Mouse (Mus musculus) forebrain, embryonic 16.5 days (tissue): Measurements from ENCODE around the gene Mcf2. TPM values are rescaled to one million over a fixed set of nuclear protein-coding genes. Genes with fewer than 3 reads are reported as not detected.

Experiments
- ATAC-seq: fragments of 200-750 bp; cut with Nextera tagmentation; 2 replicates; pipeline ENCODE4 v1.8.0; 2017; ENCODE audit warnings: mild to moderate bottlenecking, moderate library complexity
- H3K27ac ChIP-seq: fragments of 300-500 bp; sonication (generic); 2 replicates; pipeline ENCODE4 v1.5.1; 2014; ENCODE audit warnings: low read length, control low read depth
- H3K27me3 ChIP-seq: fragments of 300-500 bp; sonication (generic); replicated peaks from 2 replicates; pipeline ENCODE4 v1.6.1; 2014; ENCODE audit warnings: low read length; ENCODE audit not compliant: control insufficient read depth, insufficient read depth
- H3K36me3 ChIP-seq: fragments of 300-500 bp; sonication (generic); 2 replicates; pipeline ENCODE4 v1.6.1; 2014; ENCODE audit not compliant: control insufficient read depth, insufficient read depth
- H3K4me1 ChIP-seq: fragments of 300-500 bp; sonication (generic); replicated peaks from 2 replicates; pipeline ENCODE4 v1.6.1; 2014; ENCODE audit warnings: low read length; ENCODE audit not compliant: control insufficient read depth, insufficient read depth
- H3K4me2 ChIP-seq: fragments of 300-500 bp; sonication (generic); 2 replicates; pipeline ENCODE4 v1.6.1; 2014; ENCODE audit warnings: mild to moderate bottlenecking, low read length, control low read depth
- H3K4me3 ChIP-seq: fragments of 300-500 bp; sonication (generic); replicated peaks from 2 replicates; pipeline ENCODE4 v1.5.1; 2014; ENCODE audit warnings: mild to moderate bottlenecking, low read length, control low read depth
- H3K9ac ChIP-seq: fragments of 300-500 bp; sonication (generic); replicated peaks from 2 replicates; pipeline ENCODE4 v1.6.1; 2014; ENCODE audit warnings: low read depth, low read length, control low read depth
- H3K9me3 ChIP-seq: fragments of 300-500 bp; sonication (generic); 2 replicates; pipeline ENCODE4 v1.6.1; 2016; ENCODE audit warnings: low read length; ENCODE audit not compliant: control insufficient read depth
- WGBS: fragments of 180-500 bp; shearing (Covaris S2); extraction: QIAGEN DNeasy Blood & Tissue Kit; methylation state at CpG from one replicate; pipeline ENCODE4 v1.1.7; 2014; 5-methylcytosine and 5-hydroxymethylcytosine counted together
- polyA plus RNA-seq: library from polyadenylated mRNA; unstranded; fragments of >200 nt; fragmentation: Nextera tagmentation; extraction: Ambion mirVana; gene quantifications from 2 replicates; pipeline ENCODE4 v1.2.1, GENCODE M21; 2015

Mcf2 gene
- polyA plus RNA-seq, 1 experiment from 2014 or later: 2.3 TPM

DNA sequence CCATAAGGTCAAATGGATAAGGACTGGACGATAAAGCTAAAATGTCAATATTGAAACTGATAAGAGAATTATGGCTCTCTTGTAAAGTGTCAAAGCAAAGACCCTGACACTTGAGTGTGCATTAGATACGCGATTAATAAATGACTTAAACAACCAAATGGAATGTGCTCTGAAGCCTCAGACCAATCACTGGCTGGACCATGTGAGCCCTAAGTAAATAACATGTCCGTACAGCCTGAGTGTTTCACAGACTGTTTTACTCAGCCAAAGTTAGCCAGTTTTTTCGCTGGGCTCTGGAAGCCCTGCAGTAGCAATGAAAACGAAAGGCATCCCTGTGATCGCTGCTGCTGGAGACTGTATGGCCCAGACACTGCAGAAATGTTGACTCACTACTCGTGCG, 123.7 kb downstream of the Mcf2 start:
- no peak overlapping the region for H3K27ac ChIP-seq
- H3K4me2 ChIP-seq: no peak overlapping the region
- 92% methylated on average over 9 of the region's 9 CpGs for WGBS
- no peak overlapping the region for H3K4me3 ChIP-seq
- no peaks in the 10 kb centered on the region for H3K4me1 ChIP-seq
- H3K27me3 ChIP-seq: no peaks in the 10 kb centered on the region
- H3K36me3 ChIP-seq: no peaks in the 10 kb centered on the region
- H3K9me3 ChIP-seq: no peaks in the 10 kb centered on the region
- no peak for ATAC-seq
- no peak overlapping the region for H3K9ac ChIP-seq

DNA sequence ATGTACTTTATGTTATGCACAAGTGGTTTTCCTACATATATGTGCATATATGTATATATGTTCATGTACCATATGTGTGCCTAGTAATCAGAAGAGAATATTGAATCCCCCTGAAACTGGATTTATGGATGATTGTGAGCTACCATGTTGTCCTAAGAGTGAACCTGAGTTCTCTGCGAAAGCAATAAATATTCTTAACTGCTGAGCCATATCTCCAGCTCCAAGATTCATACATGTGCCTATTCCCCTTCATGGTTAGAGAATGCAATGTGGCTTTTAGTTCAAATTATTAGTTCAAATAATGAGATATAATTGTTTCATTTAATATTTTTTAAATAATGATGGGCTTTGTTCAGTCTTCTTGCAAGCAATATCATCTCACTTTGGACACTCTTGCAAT, 124.1 kb downstream of the Mcf2 start:
- H3K4me3 ChIP-seq: no peak overlapping the region
- no peak overlapping the region for H3K9ac ChIP-seq
- no peaks in the 10 kb centered on the region for H3K36me3 ChIP-seq
- no peak overlapping the region for H3K27ac ChIP-seq
- H3K9me3 ChIP-seq: no peaks in the 10 kb centered on the region
- no peaks in the 10 kb centered on the region for H3K27me3 ChIP-seq
- WGBS: 91% methylated on average over 1 of the region's 1 CpGs
- ATAC-seq: no peak
- H3K4me1 ChIP-seq: no peaks in the 10 kb centered on the region
- H3K4me2 ChIP-seq: no peak overlapping the region

DNA sequence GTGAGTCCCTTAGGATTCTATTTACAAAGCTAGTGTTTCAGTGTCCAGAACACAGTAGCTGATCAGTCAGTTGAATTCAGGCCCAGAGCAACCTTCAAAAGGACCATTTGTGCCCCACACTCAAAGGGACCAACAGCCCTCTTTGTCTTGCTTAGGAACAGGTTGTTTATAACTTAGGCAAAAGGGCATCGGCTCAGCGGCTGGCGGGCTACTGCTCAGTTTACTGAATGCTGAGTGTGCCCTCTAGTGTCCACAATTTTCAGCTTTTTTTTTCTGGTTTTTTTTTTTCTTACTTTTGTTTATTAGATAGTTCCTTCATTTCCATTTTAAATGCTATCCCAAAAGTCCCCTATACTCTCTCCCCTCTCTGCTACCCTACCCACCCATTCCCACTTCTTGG, 152.2 kb downstream of the Mcf2 start:
- no peaks in the 10 kb centered on the region for H3K9me3 ChIP-seq
- H3K27me3 ChIP-seq: no peaks in the 10 kb centered on the region
- H3K4me3 ChIP-seq: no peak overlapping the region
- WGBS: 12% methylated on average over 3 of the region's 3 CpGs
- 0 out of 2 replicates have a peak, but pooled peaks have one; percentile 47 for ATAC-seq
- no peak overlapping the region for H3K9ac ChIP-seq
- H3K4me1 ChIP-seq: no peaks in the 10 kb centered on the region
- H3K36me3 ChIP-seq: no peaks in the 10 kb centered on the region
- H3K4me2 ChIP-seq: no peak overlapping the region
- H3K27ac ChIP-seq: no peak overlapping the region

DNA sequence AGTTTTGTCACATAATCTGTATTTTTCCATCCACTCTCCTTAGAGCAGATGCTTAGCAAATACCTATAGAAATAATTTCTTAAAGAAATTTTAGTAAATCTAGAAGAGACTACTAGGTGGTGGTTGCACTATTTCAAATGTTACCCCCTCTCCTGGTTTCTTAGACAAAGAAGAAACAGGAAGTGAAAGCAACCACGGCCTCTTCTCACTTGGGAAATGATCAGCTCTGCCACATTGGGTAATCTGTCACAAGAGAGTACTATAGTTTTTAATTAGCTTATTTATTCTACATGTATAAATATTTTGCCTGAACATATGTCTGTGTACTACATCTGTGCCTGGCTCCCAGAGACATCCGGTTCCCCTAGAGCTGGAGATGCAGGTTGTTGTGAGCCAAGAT, 157.3 kb downstream of the Mcf2 start:
- ATAC-seq: no peak
- Histone ChIP-seq H3K9me3 (no peaks in the 10 kb centered on the region), H3K9ac (no peak overlapping the region), H3K4me2 (no peak overlapping the region), H3K36me3 (no peaks in the 10 kb centered on the region), H3K4me3 (no peak overlapping the region), H3K27ac (no peak overlapping the region), H3K27me3 (no peaks in the 10 kb centered on the region), H3K4me1 (no peaks in the 10 kb centered on the region)
- WGBS: 59% methylated on average over 2 of the region's 2 CpGs

DNA sequence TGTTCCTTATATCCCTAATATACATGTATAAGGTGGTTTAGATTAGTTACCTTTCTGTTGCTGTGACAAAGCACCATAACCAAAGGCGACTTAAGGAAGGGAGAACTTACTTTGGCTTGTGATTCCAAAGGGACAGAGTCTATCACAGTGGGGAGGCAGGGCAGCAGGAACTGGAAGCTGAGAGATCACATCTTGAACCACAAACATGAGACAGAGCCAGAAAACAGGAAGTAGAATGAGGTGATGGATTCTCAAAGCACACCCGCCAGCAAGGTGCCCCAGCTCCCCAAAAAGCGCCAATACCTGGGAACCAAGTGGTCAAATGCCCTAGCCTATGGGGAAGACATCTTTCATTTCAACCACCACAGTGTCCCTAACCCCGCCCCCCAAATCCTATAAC, 157.9 kb downstream of the Mcf2 start:
- WGBS: 86% methylated on average over 4 of the region's 4 CpGs

DNA sequence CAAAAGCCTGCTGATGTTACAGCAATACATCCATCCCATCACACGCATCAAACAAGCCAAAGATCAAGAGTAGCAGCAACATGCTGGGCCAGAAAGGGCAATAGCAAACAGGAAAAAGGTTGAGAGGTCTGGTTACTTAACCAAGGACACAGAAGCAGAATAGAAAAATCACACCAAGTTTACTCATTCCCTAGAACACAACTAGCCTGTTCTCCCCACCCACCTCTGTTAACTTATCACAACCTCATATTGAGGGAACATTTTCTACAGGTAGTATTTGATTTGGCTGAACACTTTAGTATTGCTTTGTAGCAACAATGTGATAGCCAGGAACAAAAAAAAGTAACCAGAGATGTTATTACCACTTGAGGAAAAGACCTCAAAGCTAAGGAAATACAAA, 164.3 kb downstream of the Mcf2 start:
- Histone ChIP-seq H3K4me2 (no peak overlapping the region), H3K9me3 (no peaks in the 10 kb centered on the region), H3K4me1 (no peaks in the 10 kb centered on the region), H3K27ac (no peak overlapping the region), H3K4me3 (no peak overlapping the region), H3K36me3 (no peaks in the 10 kb centered on the region), H3K27me3 (no peaks in the 10 kb centered on the region), H3K9ac (no peak overlapping the region)
- 83% methylated on average over 1 of the region's 1 CpGs for WGBS
- ATAC-seq: no peak

More for the DNA sequence above, 157.9 kb downstream of the Mcf2 start:
- Histone ChIP-seq H3K27me3 (no peaks in the 10 kb centered on the region), H3K27ac (no peak overlapping the region), H3K4me1 (no peaks in the 10 kb centered on the region), H3K36me3 (no peaks in the 10 kb centered on the region), H3K4me3 (no peak overlapping the region), H3K4me2 (no peak overlapping the region), H3K9ac (no peak overlapping the region), H3K9me3 (no peaks in the 10 kb centered on the region)
- no peak for ATAC-seq

DNA sequence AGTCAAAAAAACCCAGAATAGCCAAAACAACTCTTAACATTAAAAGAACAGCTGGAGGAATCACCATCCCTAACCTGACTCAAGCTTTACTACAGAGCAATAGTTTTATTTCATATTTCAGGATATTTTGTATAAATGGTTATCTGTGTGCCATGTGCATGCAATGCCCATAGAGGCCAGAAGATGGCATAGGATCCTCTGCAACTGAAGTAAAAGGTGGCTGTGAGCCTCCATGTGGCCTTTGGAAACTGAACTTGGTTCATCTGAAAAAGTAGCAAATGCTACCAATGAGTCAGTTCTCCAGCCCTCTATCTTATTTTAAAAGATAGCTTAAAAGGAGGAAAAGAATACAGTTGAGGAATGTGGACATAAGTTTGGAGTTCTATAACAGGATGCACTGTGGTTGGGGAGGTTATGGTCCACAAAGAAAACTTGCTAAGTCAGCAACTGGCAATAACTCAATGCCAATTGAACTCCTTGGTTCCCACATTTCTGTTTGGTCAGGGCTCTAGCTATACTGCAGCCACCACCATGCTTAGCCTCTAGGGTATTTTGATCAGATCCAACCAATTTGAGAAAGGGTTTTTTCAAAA, 165.7 kb downstream of the Mcf2 start:
- no peaks in the 10 kb centered on the region for H3K36me3 ChIP-seq
- ATAC-seq: no peak
- H3K4me3 ChIP-seq: no peak overlapping the region
- no peaks in the 10 kb centered on the region for H3K9me3 ChIP-seq
- H3K4me2 ChIP-seq: no peak overlapping the region
- H3K9ac ChIP-seq: no peak overlapping the region
- H3K4me1 ChIP-seq: no peaks in the 10 kb centered on the region
- no peaks in the 10 kb centered on the region for H3K27me3 ChIP-seq
- H3K27ac ChIP-seq: no peak overlapping the region

Other genes starting within 250 kb of the Mcf2 start
- gene F9, start 179.6 kb downstream of the Mcf2 start, polyA plus RNA-seq: not detected in 2 replicates